Mouse (Mus musculus) lung, postnatal 0 days (tissue): Measurements from ENCODE around the gene Nup107.

Experiments
- CTCF ChIP-seq: IDR thresholded peaks from 2 replicates; pipeline ENCODE4 v1.5.1; 2016; ENCODE audit warnings: antibody characterized with exemption, mild to moderate bottlenecking
- EP300 ChIP-seq: IDR thresholded peaks from 2 replicates; pipeline ENCODE4 v1.6.1; 2016; ENCODE audit warnings: antibody characterized with exemption, mild to moderate bottlenecking, control low read depth

- TF ChIP-seq EP300, result no peak
- no peak for TF ChIP-seq CTCF
These were observed 54.2 kb downstream of the Nup107 start for GRCm38 (mm10) chr10:117738140-117738921.
